Mouse (Mus musculus): ENCODE results near the gene Retreg1.

Retreg1 gene

DNA sequence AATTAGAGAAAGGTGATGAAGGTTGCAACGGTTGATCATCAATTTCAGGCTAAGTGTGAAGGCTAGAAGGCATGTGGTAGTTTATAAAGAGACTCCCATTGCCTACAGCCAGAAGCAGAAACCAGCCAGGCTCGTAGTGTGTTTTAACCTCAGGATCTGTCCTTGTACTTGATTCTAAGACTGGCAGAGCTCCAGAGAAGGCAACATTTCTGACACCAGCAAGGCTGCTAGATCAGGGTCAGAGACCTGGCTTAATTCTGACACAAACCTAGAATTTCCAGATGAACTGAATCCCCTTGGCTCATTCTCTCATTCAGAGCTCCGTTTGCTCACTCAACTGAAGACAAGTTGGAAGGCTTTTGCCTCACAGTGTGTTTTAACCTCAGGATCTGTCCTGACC is 165.6 kb downstream of the Retreg1 start:
- 89% methylated on average over 3 of the region's 3 CpGs for WGBS

- 63% methylated on average over 4 of the region's 4 CpGs for WGBS
Observed at GRCm38 (mm10) chr15:26012891-26013290, 169.9 kb downstream of the Retreg1 start.

GRCm38 (mm10) chr15:26015979-26016665 is 173.1 kb downstream of the Retreg1 start:
- WGBS = 70% methylated on average over 14 of the region's 14 CpGs

- 63% methylated on average over 8 of the region's 8 CpGs for WGBS
Observed at GRCm38 (mm10) chr15:26021721-26022120, 178.7 kb downstream of the Retreg1 start.

DNA sequence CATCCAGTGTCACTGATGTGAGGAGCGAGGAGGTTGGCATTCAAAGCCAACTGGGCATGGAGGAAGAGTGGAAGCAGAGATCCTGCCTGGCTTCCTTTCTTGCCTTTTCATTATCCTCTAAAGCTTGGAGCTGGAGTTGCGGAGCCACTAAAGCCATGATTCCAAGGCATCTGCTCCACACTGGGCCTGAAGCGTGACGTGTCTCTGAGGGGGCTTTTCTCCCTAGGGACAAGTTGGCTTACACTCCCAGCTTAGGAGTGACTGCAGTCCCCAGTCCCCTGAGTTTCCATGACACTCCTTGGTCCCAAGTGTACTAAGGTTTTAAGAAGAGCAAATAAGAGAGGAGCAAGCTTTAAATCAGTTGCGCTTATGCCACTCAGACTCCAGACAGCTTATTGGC is 179.7 kb downstream of the Retreg1 start:
- 75% methylated on average over 5 of the region's 5 CpGs for WGBS
